Mouse (Mus musculus): ENCODE data around the gene Cacna1b. TPM values are rescaled to one million over a fixed set of nuclear protein-coding genes. Genes with fewer than 3 reads are reported as not detected.
A peak's percentile ranks its signal among the peaks of the same experiment; 100 is the strongest.

Cacna1b gene
- polyA plus RNA-seq, 1 experiment from 2014 or later: 0.08 TPM

- Histone ChIP-seq H3K9me3 (ENCODE audit: low read length) (no peaks in the 10 kb centered on the region), H3K36me3 (ENCODE audit: insufficient read depth, low read length) (no peaks in the 10 kb centered on the region), H3K4me3 (ENCODE audit: low read depth, low read length) (no peak overlapping the region), H3K27me3 (replicated peaks; ENCODE audit: insufficient read depth, low read length) (no peaks in the 10 kb centered on the region), H3K4me1 (ENCODE audit: insufficient read depth, low read depth, low read length) (no peaks in the 10 kb centered on the region), H3K4me2 (replicated peaks; ENCODE audit: low read depth, low read length) (no peak overlapping the region), H3K9ac (replicated peaks; ENCODE audit: low read depth) (no peak overlapping the region), H3K27ac (ENCODE audit: low read length) (no peak overlapping the region)
- WGBS: 43% methylated on average over 7 of the region's 7 CpGs
- TF ChIP-seq CTCF (IDR thresholded peaks at IDR 0.05) (no peak), EP300 (IDR thresholded peaks at IDR 0.05) (no peak)
- ATAC-seq (no peak), DNase-seq (ENCODE audit: low spot score) (no peak)
These were observed 15.1 kb downstream of the Cacna1b start for GRCm38 (mm10) chr2:24747878-24748277.

DNA sequence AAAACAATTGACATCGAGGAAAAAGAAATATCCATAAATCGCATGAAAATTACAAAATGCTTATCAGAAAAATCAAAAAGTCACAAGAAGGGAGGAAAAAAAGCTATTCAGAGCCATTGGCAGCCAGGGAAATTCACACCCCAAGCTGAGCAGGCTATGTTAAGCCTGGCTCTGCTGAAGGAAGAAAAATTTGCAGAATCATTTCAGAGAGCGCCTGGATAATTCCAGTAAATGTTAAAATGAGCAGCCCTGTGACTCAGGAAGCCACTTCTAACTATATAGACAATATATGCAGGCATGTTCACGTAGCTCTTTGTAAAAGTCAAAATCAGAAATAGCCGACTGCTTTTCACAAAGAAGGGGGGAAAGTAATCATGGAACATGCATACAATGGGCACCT is 23.3 kb downstream of the Cacna1b start:
- ATAC-seq (no peak), DNase-seq (ENCODE audit: low spot score) (no peak)
- 83% methylated on average over 5 of the region's 5 CpGs for WGBS
- TF ChIP-seq CTCF (IDR thresholded peaks at IDR 0.05) (no peak), EP300 (IDR thresholded peaks at IDR 0.05) (no peak)
- Histone ChIP-seq H3K4me2 (replicated peaks; ENCODE audit: low read depth, low read length) (no peak overlapping the region), H3K4me1 (ENCODE audit: insufficient read depth, low read depth, low read length) (no peaks in the 10 kb centered on the region), H3K9ac (replicated peaks; ENCODE audit: low read depth) (no peak overlapping the region), H3K9me3 (ENCODE audit: low read length) (no peaks in the 10 kb centered on the region), H3K4me3 (ENCODE audit: low read depth, low read length) (no peak overlapping the region), H3K27me3 (replicated peaks; ENCODE audit: insufficient read depth, low read length) (no peaks in the 10 kb centered on the region), H3K27ac (ENCODE audit: low read length) (no peak overlapping the region), H3K36me3 (ENCODE audit: insufficient read depth, low read length) (no peaks in the 10 kb centered on the region)

DNA sequence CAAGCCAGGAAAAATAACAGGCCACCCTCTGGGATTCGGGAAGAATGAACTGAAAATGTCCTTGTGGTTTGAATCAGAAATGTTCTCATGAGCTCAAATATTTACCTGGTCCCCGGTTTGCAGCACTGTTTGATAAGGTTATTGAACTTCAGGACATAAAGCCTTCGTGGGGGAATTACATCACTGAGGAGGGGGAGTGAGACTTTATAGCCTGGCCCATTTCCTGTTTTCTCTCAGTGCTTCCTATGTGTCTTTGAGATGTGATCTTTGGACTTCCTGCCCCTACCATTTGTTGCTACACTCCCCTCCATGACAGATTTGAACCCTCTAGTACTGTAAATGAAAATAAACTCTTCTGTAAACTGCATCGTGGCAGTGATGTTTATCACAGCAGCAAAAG is 29.8 kb downstream of the Cacna1b start:
- no peak for DNase-seq (ENCODE audit: low spot score)
- ATAC-seq: no peak
- WGBS: 34% methylated on average over 4 of the region's 4 CpGs
- no peaks in the 10 kb centered on the region for H3K9me3 ChIP-seq (ENCODE audit: low read length)
- no peaks in the 10 kb centered on the region for H3K27me3 ChIP-seq (replicated peaks; ENCODE audit: insufficient read depth, low read length)
- H3K36me3 ChIP-seq (ENCODE audit: insufficient read depth, low read length): no peaks in the 10 kb centered on the region
- no peak overlapping the region for H3K4me3 ChIP-seq (ENCODE audit: low read depth, low read length)
- H3K27ac ChIP-seq (ENCODE audit: low read length): no peak overlapping the region
- no peaks in the 10 kb centered on the region for H3K4me1 ChIP-seq (ENCODE audit: insufficient read depth, low read depth, low read length)
- H3K4me2 ChIP-seq (replicated peaks; ENCODE audit: low read depth, low read length): no peak overlapping the region
- no peak overlapping the region for H3K9ac ChIP-seq (replicated peaks; ENCODE audit: low read depth)
- TF ChIP-seq EP300 (IDR thresholded peaks at IDR 0.05): no peak
- no peak for TF ChIP-seq CTCF (IDR thresholded peaks at IDR 0.05)

GRCm38 (mm10) chr2:24725865-24726264 is 37.1 kb downstream of the Cacna1b start:
- no peaks in the 10 kb centered on the region for H3K9me3 ChIP-seq (ENCODE audit: low read length)
- H3K36me3 ChIP-seq (ENCODE audit: insufficient read depth, low read length): no peaks in the 10 kb centered on the region
- ATAC-seq (no peak), DNase-seq (ENCODE audit: low spot score) (no peak)
- H3K4me1 ChIP-seq (ENCODE audit: insufficient read depth, low read depth, low read length): no peaks in the 10 kb centered on the region
- H3K4me3 ChIP-seq (ENCODE audit: low read depth, low read length): no peak overlapping the region
- H3K27me3 ChIP-seq (replicated peaks; ENCODE audit: insufficient read depth, low read length): no peaks in the 10 kb centered on the region
- 81% methylated on average over 4 of the region's 4 CpGs for WGBS
- no peak overlapping the region for H3K4me2 ChIP-seq (replicated peaks; ENCODE audit: low read depth, low read length)
- TF ChIP-seq CTCF (IDR thresholded peaks at IDR 0.05): no peak
- TF ChIP-seq EP300 (IDR thresholded peaks at IDR 0.05): no peak
- H3K9ac ChIP-seq (replicated peaks; ENCODE audit: low read depth): no peak overlapping the region
- H3K27ac ChIP-seq (ENCODE audit: low read length): no peak overlapping the region

DNA sequence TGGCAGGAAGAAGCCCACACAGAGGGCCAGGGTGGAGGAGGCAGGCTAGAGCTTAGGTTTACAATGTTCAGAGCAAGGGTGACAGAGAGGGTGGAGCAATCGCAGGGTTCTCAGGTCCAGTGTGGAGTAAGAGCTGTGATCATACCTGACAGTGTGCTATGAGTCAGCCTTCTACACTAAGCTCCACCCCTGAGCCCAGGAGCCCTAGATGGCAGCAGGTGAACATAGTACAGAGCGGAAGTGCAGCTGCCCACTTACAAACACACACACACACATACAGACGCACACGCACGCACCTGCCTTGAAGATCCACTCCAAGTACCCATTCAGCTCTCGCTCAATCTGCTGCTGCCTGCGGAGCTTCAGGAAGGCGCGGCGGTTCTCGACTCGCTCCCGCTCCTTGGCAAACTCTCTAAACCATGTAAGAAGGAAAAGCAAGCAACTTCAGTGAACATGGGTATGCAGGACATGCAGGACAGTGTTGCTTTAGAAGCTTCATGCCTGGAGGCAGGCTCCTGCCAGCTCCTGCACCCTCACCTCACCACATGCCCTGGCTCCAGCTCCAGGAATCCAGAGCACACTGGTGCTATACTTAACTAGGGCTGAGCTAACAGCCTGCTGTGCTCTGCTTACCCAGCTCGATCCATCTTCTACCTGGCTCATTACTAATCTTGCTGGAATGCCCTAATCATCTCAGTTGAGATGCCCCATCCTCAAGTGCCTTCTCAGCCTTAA is 43.1 kb downstream of the Cacna1b start:
- 63% methylated on average over 14 of the region's 14 CpGs for WGBS
- Histone ChIP-seq H3K27me3 (replicated peaks; ENCODE audit: insufficient read depth, low read length) (no peaks in the 10 kb centered on the region), H3K27ac (ENCODE audit: low read length) (no peak overlapping the region), H3K4me2 (replicated peaks; ENCODE audit: low read depth, low read length) (peak overlapping the region; percentile 17), H3K36me3 (ENCODE audit: insufficient read depth, low read length) (no peaks in the 10 kb centered on the region), H3K4me1 (ENCODE audit: insufficient read depth, low read depth, low read length) (no peaks in the 10 kb centered on the region), H3K9ac (replicated peaks; ENCODE audit: low read depth) (no peak overlapping the region), H3K9me3 (ENCODE audit: low read length) (no peaks in the 10 kb centered on the region), H3K4me3 (ENCODE audit: low read depth, low read length) (no peak overlapping the region)
- ATAC-seq: peak; percentile 98
- TF ChIP-seq CTCF (IDR thresholded peaks at IDR 0.05) (no peak), EP300 (IDR thresholded peaks at IDR 0.05) (no peak)
- peak; percentile 86 for DNase-seq (ENCODE audit: low spot score)

GRCm38 (mm10) chr2:24718906-24719305 is 44.0 kb downstream of the Cacna1b start:
- H3K36me3 ChIP-seq (ENCODE audit: insufficient read depth, low read length): no peaks in the 10 kb centered on the region
- no peaks in the 10 kb centered on the region for H3K4me1 ChIP-seq (ENCODE audit: insufficient read depth, low read depth, low read length)
- no peak overlapping the region for H3K4me3 ChIP-seq (ENCODE audit: low read depth, low read length)
- H3K9ac ChIP-seq (replicated peaks; ENCODE audit: low read depth): no peak overlapping the region
- DNase-seq (ENCODE audit: low spot score) (no peak), ATAC-seq (no peak)
- H3K9me3 ChIP-seq (ENCODE audit: low read length): no peaks in the 10 kb centered on the region
- no peak overlapping the region for H3K4me2 ChIP-seq (replicated peaks; ENCODE audit: low read depth, low read length)
- H3K27me3 ChIP-seq (replicated peaks; ENCODE audit: insufficient read depth, low read length): no peaks in the 10 kb centered on the region
- WGBS: 70% methylated on average over 4 of the region's 4 CpGs
- no peak overlapping the region for H3K27ac ChIP-seq (ENCODE audit: low read length)
- no peak for TF ChIP-seq EP300 (IDR thresholded peaks at IDR 0.05)
- no peak for TF ChIP-seq CTCF (IDR thresholded peaks at IDR 0.05)

Data from lung, postnatal 0 days (tissue).